Mouse (Mus musculus) embryonic facial prominence, embryonic 10.5 days (tissue): ENCODE results near the gene Smagp. TPM values are rescaled to one million over a fixed set of nuclear protein-coding genes. Genes with fewer than 3 reads are reported as not detected.

Source experiments
- DNase-seq: peaks from one replicate; pipeline ENCODE4 v3.0.0-alpha.2; 2017; ENCODE audit warnings: low spot score
- H3K27ac ChIP-seq: fragments of 300-500 bp; sonication (generic); replicated peaks from 2 replicates; pipeline ENCODE4 v1.5.1; 2016; ENCODE audit warnings: mild to moderate bottlenecking
- H3K27me3 ChIP-seq: fragments of 300-500 bp; sonication (generic); replicated peaks from 2 replicates; pipeline ENCODE4 v1.6.1; 2016; ENCODE audit warnings: low read depth, mild to moderate bottlenecking; ENCODE audit not compliant: poor library complexity, severe bottlenecking
- H3K36me3 ChIP-seq: fragments of 300-500 bp; sonication (generic); replicated peaks from 2 replicates; pipeline ENCODE4 v1.6.1; 2016; ENCODE audit warnings: mild to moderate bottlenecking, moderate library complexity
- H3K4me1 ChIP-seq: fragments of 300-500 bp; sonication (generic); 2 replicates; pipeline ENCODE4 v1.6.1; 2016
- H3K4me3 ChIP-seq: fragments of 300-500 bp; sonication (generic); 2 replicates; pipeline ENCODE4 v1.5.1; 2016; ENCODE audit warnings: mild to moderate bottlenecking, moderate library complexity
- H3K9me3 ChIP-seq: fragments of 300-500 bp; sonication (generic); 2 replicates; pipeline ENCODE4 v1.6.1; 2016; ENCODE audit warnings: mild to moderate bottlenecking
- WGBS: fragments of 180-500 bp; shearing (Covaris S2); methylation state at CpG from one replicate; pipeline ENCODE4 v1.1.7; 2016; 5-methylcytosine and 5-hydroxymethylcytosine counted together
- polyA plus RNA-seq: library from polyadenylated mRNA; unstranded; fragments of >200 nt; fragmentation: Nextera tagmentation; extraction: Ambion mirVana; gene quantifications from 2 replicates; pipeline ENCODE4 v1.2.1, GENCODE M21; 2016

Smagp gene
- polyA plus RNA-seq, 1 experiment from 2014 or later = 7.3 TPM

- WGBS = 86% methylated on average over 10 of the region's 10 CpGs
- Histone ChIP-seq H3K4me3 (no peak overlapping the region), H3K27ac (no peak overlapping the region), H3K36me3 (no peaks in the 10 kb centered on the region), H3K4me1 (peaks cover 7% of the 10 kb centered on the region; the same call in 1 of the 2 replicates), H3K27me3 (no peaks in the 10 kb centered on the region), H3K9me3 (no peaks in the 10 kb centered on the region)
- no peak for DNase-seq
Observed at GRCm38 (mm10) chr15:100674566-100674965, 37.8 kb upstream of the Smagp start.

- no peak for DNase-seq
- no peaks in the 10 kb centered on the region for H3K9me3 ChIP-seq
- H3K4me3 ChIP-seq = no peak overlapping the region
- peaks cover 7% of the 10 kb centered on the region; the same call in 1 of the 2 replicates for H3K4me1 ChIP-seq
- no peaks in the 10 kb centered on the region for H3K27me3 ChIP-seq
- H3K36me3 ChIP-seq = no peaks in the 10 kb centered on the region
- WGBS = 40% methylated on average over 12 of the region's 12 CpGs
- H3K27ac ChIP-seq = 0 out of 2 replicates have a peak overlapping the region, but pooled peaks have one; percentile 19
Observed at GRCm38 (mm10) chr15:100673585-100674391, 37.0 kb upstream of the Smagp start.

- Histone ChIP-seq H3K27me3 (peaks cover 12% of the 10 kb centered on the region; the same call in 1 of the 2 replicates), H3K9me3 (no peaks in the 10 kb centered on the region), H3K36me3 (no peaks in the 10 kb centered on the region), H3K4me1 (peaks cover 18% of the 10 kb centered on the region), H3K27ac (no peak overlapping the region), H3K4me3 (no peak overlapping the region)
- no peak for DNase-seq
- 70% methylated on average over 5 of the region's 5 CpGs for WGBS
Observed at GRCm38 (mm10) chr15:100670833-100671232, 34.1 kb upstream of the Smagp start.

- no peaks in the 10 kb centered on the region for H3K36me3 ChIP-seq
- peaks cover 12% of the 10 kb centered on the region; the same call in 1 of the 2 replicates for H3K27me3 ChIP-seq
- no peak for DNase-seq
- 80% methylated on average over 8 of the region's 8 CpGs for WGBS
- no peak overlapping the region for H3K4me3 ChIP-seq
- no peak overlapping the region for H3K27ac ChIP-seq
- peaks cover 19% of the 10 kb centered on the region for H3K4me1 ChIP-seq
- H3K9me3 ChIP-seq = no peaks in the 10 kb centered on the region
Observed at GRCm38 (mm10) chr15:100670004-100670403, 33.3 kb upstream of the Smagp start.

- no peaks in the 10 kb centered on the region for H3K36me3 ChIP-seq
- no peak for DNase-seq
- H3K4me3 ChIP-seq = no peak within 1 kb of the TSS
- peaks cover 22% of the 10 kb centered on the region for H3K4me1 ChIP-seq
- H3K27ac ChIP-seq = no peak within 1 kb of the TSS
- WGBS = 88% methylated on average over 20 of the region's 20 CpGs
- peaks cover 12% of the 10 kb centered on the region; the same call in 1 of the 2 replicates for H3K27me3 ChIP-seq
- H3K9me3 ChIP-seq = no peaks in the 10 kb centered on the region
Observed at GRCm38 (mm10) chr15:100669337-100669736, 32.6 kb upstream of the Smagp start, which contains the start of gene Bin2. Gene Bin2, minus strand, starts transcription at chr15:100669553.

GRCm38 (mm10) chr15:100667871-100668545 is 31.3 kb upstream of the Smagp start:
- no peak for DNase-seq
- WGBS = 88% methylated on average over 5 of the region's 5 CpGs
- no peaks in the 10 kb centered on the region for H3K9me3 ChIP-seq
- no peak overlapping the region for H3K27ac ChIP-seq
- H3K4me1 ChIP-seq = peaks cover 15% of the 10 kb centered on the region
- H3K27me3 ChIP-seq = peaks cover 12% of the 10 kb centered on the region; the same call in 1 of the 2 replicates
- H3K36me3 ChIP-seq = no peaks in the 10 kb centered on the region
- H3K4me3 ChIP-seq = no peak overlapping the region

GRCm38 (mm10) chr15:100667420-100667819 is 30.7 kb upstream of the Smagp start:
- no peak overlapping the region for H3K27ac ChIP-seq
- DNase-seq = no peak
- H3K27me3 ChIP-seq = peaks cover 12% of the 10 kb centered on the region; the same call in 1 of the 2 replicates
- H3K36me3 ChIP-seq = no peaks in the 10 kb centered on the region
- WGBS = 64% methylated on average over 6 of the region's 6 CpGs
- H3K4me3 ChIP-seq = no peak overlapping the region
- H3K9me3 ChIP-seq = no peaks in the 10 kb centered on the region
- H3K4me1 ChIP-seq = peaks cover 15% of the 10 kb centered on the region

- WGBS = 36% methylated on average over 12 of the region's 12 CpGs
- no peak overlapping the region for H3K27ac ChIP-seq
- no peaks in the 10 kb centered on the region for H3K36me3 ChIP-seq
- no peak overlapping the region; the same call in 1 of the 2 replicates for H3K4me3 ChIP-seq
- H3K9me3 ChIP-seq = no peaks in the 10 kb centered on the region
- no peak for DNase-seq
- H3K4me1 ChIP-seq = peaks cover 15% of the 10 kb centered on the region
- peaks cover 12% of the 10 kb centered on the region; the same call in 1 of the 2 replicates for H3K27me3 ChIP-seq
Observed at GRCm38 (mm10) chr15:100666851-100667250, 30.1 kb upstream of the Smagp start.

- H3K36me3 ChIP-seq = no peaks in the 10 kb centered on the region
- WGBS = 11% methylated on average over 7 of the region's 7 CpGs
- no peak overlapping the region for H3K27ac ChIP-seq
- H3K27me3 ChIP-seq = peaks cover 12% of the 10 kb centered on the region; the same call in 1 of the 2 replicates
- H3K9me3 ChIP-seq = no peaks in the 10 kb centered on the region
- peaks cover 15% of the 10 kb centered on the region for H3K4me1 ChIP-seq
- H3K4me3 ChIP-seq = no peak overlapping the region
- peak; percentile 35 for DNase-seq
Observed at GRCm38 (mm10) chr15:100666219-100666696, 29.5 kb upstream of the Smagp start.

- Histone ChIP-seq H3K9me3 (no peaks in the 10 kb centered on the region), H3K36me3 (no peaks in the 10 kb centered on the region), H3K4me3 (no peak overlapping the region), H3K4me1 (peaks cover 15% of the 10 kb centered on the region), H3K27me3 (peaks cover 12% of the 10 kb centered on the region; the same call in 1 of the 2 replicates), H3K27ac (no peak overlapping the region)
- WGBS = 41% methylated on average over 9 of the region's 9 CpGs
- DNase-seq = no peak
Observed at GRCm38 (mm10) chr15:100665411-100666218, 28.9 kb upstream of the Smagp start.

GRCm38 (mm10) chr15:100664813-100665274 is 28.1 kb upstream of the Smagp start:
- WGBS = 81% methylated on average over 9 of the region's 9 CpGs
- Histone ChIP-seq H3K9me3 (no peaks in the 10 kb centered on the region), H3K36me3 (no peaks in the 10 kb centered on the region), H3K4me1 (peaks cover 15% of the 10 kb centered on the region), H3K4me3 (no peak overlapping the region), H3K27me3 (peaks cover 12% of the 10 kb centered on the region; the same call in 1 of the 2 replicates), H3K27ac (no peak overlapping the region)
- DNase-seq = no peak

- Histone ChIP-seq H3K4me1 (peaks cover 6% of the 10 kb centered on the region; the same call in 1 of the 2 replicates), H3K4me3 (no peak overlapping the region), H3K27me3 (no peaks in the 10 kb centered on the region), H3K36me3 (no peaks in the 10 kb centered on the region), H3K27ac (no peak overlapping the region), H3K9me3 (no peaks in the 10 kb centered on the region)
- 91% methylated on average over 5 of the region's 5 CpGs for WGBS
- DNase-seq = no peak
Observed at GRCm38 (mm10) chr15:100660805-100661204, 24.1 kb upstream of the Smagp start.
